Mouse (Mus musculus) intestine, embryonic 14.5 days (tissue): ENCODE measurements around the gene Zfp451. TPM values are rescaled to one million over a fixed set of nuclear protein-coding genes. Genes with fewer than 3 reads are reported as not detected.

Experiments
- ATAC-seq: fragments of 200-750 bp; cut with Nextera tagmentation; replicated peaks from 2 replicates; pipeline ENCODE4 v1.8.0; 2017; ENCODE audit warnings: low read depth, moderate number of reproducible peaks, moderate TSS enrichment, moderate library complexity; ENCODE audit not compliant: low FRiP score, low TSS enrichment
- DNase-seq: peaks from one replicate; pipeline ENCODE4 v3.0.0-alpha.2; 2018; ENCODE audit warnings: low spot score
- H3K27ac ChIP-seq: fragments of 300-500 bp; sonication (generic); 2 replicates; pipeline ENCODE4 v1.5.1; 2014; ENCODE audit warnings: low read depth, mild to moderate bottlenecking, control low read depth
- H3K27me3 ChIP-seq: fragments of 300-500 bp; sonication (generic); replicated peaks from 2 replicates; pipeline ENCODE4 v1.6.1; 2014; ENCODE audit warnings: low read length, control low read depth; ENCODE audit not compliant: control insufficient read depth, insufficient read depth
- H3K36me3 ChIP-seq: fragments of 300-500 bp; sonication (generic); 2 replicates; pipeline ENCODE4 v1.6.1; 2014; ENCODE audit warnings: low read length, control low read depth; ENCODE audit not compliant: control insufficient read depth, insufficient read depth
- H3K4me1 ChIP-seq: fragments of 300-500 bp; sonication (generic); replicated peaks from 2 replicates; pipeline ENCODE4 v1.6.1; 2014; ENCODE audit warnings: low read length, control low read depth, mixed read lengths; ENCODE audit not compliant: control insufficient read depth, insufficient read depth
- H3K4me2 ChIP-seq: fragments of 300-500 bp; sonication (generic); 2 replicates; pipeline ENCODE4 v1.6.1; 2014; ENCODE audit warnings: low read length
- H3K4me3 ChIP-seq: fragments of 300-500 bp; sonication (generic); 2 replicates; pipeline ENCODE4 v1.5.1; 2014; ENCODE audit warnings: low read depth, low read length, control low read depth, mixed read lengths
- H3K9ac ChIP-seq: fragments of 300-500 bp; sonication (generic); 2 replicates; pipeline ENCODE4 v1.6.1; 2014; ENCODE audit warnings: mild to moderate bottlenecking, low read length
- H3K9me3 ChIP-seq: fragments of 300-500 bp; sonication (generic); 2 replicates; pipeline ENCODE4 v1.6.1; 2016; ENCODE audit warnings: low read length, control low read depth; ENCODE audit not compliant: control insufficient read depth
- WGBS: fragments of 180-500 bp; shearing (Covaris S2); extraction: QIAGEN DNeasy Blood & Tissue Kit; methylation state at CpG from one replicate; pipeline ENCODE4 v1.1.7; 2014; 5-methylcytosine and 5-hydroxymethylcytosine counted together
- polyA plus RNA-seq: library from polyadenylated mRNA; unstranded; fragments of >200 nt; fragmentation: Nextera tagmentation; extraction: Ambion mirVana; gene quantifications from 2 replicates; pipeline ENCODE4 v1.2.1, GENCODE M21; 2014

Gene Zfp451
- polyA plus RNA-seq, 1 experiment from 2014 or later: 26.4 TPM

GRCm38 (mm10) chr1:33788493-33788892 lies 25.9 kb downstream of the Zfp451 start:
- 51% methylated on average over 3 of the region's 3 CpGs for WGBS
- ATAC-seq: no peak
- H3K27me3 ChIP-seq: no peaks in the 10 kb centered on the region
- no peak for DNase-seq
- H3K36me3 ChIP-seq: peaks cover 6% of the 10 kb centered on the region
- H3K9me3 ChIP-seq: no peaks in the 10 kb centered on the region
- no peak overlapping the region for H3K9ac ChIP-seq
- no peak overlapping the region for H3K4me2 ChIP-seq
- H3K4me3 ChIP-seq: no peak overlapping the region
- H3K27ac ChIP-seq: no peak overlapping the region
- H3K4me1 ChIP-seq: no peaks in the 10 kb centered on the region

GRCm38 (mm10) chr1:33788072-33788471 lies 26.3 kb downstream of the Zfp451 start:
- H3K9ac ChIP-seq: no peak overlapping the region
- 69% methylated on average over 5 of the region's 5 CpGs for WGBS

GRCm38 (mm10) chr1:33784561-33784960 lies 29.8 kb downstream of the Zfp451 start:
- 95% methylated on average over 5 of the region's 5 CpGs for WGBS
- ATAC-seq (no peak), DNase-seq (no peak)
- Histone ChIP-seq H3K36me3 (peaks cover 26% of the 10 kb centered on the region), H3K9me3 (no peaks in the 10 kb centered on the region), H3K4me2 (no peak overlapping the region), H3K9ac (no peak overlapping the region), H3K27ac (no peak overlapping the region), H3K4me1 (no peaks in the 10 kb centered on the region), H3K4me3 (no peak overlapping the region), H3K27me3 (no peaks in the 10 kb centered on the region)

More at GRCm38 (mm10) chr1:33788072-33788471, 26.3 kb downstream of the Zfp451 start:
- Histone ChIP-seq H3K36me3 (peaks cover 10% of the 10 kb centered on the region), H3K4me1 (no peaks in the 10 kb centered on the region), H3K9me3 (no peaks in the 10 kb centered on the region), H3K4me2 (no peak overlapping the region), H3K27ac (no peak overlapping the region), H3K27me3 (no peaks in the 10 kb centered on the region), H3K4me3 (no peak overlapping the region)
- DNase-seq (no peak), ATAC-seq (no peak)

- 83% methylated on average over 14 of the region's 14 CpGs for WGBS
- H3K9ac ChIP-seq: no peak overlapping the region
- DNase-seq (no peak), ATAC-seq (no peak)
- H3K9me3 ChIP-seq: no peaks in the 10 kb centered on the region
- peaks cover 62% of the 10 kb centered on the region for H3K36me3 ChIP-seq
- H3K27ac ChIP-seq: no peak overlapping the region
- no peaks in the 10 kb centered on the region for H3K27me3 ChIP-seq
- H3K4me1 ChIP-seq: no peaks in the 10 kb centered on the region
- no peak overlapping the region for H3K4me2 ChIP-seq
- H3K4me3 ChIP-seq: no peak overlapping the region
Measured at GRCm38 (mm10) chr1:33776175-33776611, 38.2 kb downstream of the Zfp451 start.

- Histone ChIP-seq H3K4me1 (no peaks in the 10 kb centered on the region), H3K36me3 (peaks cover 83% of the 10 kb centered on the region), H3K9me3 (no peaks in the 10 kb centered on the region), H3K9ac (no peak overlapping the region), H3K27me3 (no peaks in the 10 kb centered on the region), H3K4me3 (no peak overlapping the region), H3K4me2 (no peak overlapping the region), H3K27ac (no peak overlapping the region)
- DNase-seq (no peak), ATAC-seq (no peak)
- WGBS: 91% methylated on average over 9 of the region's 9 CpGs
Measured at GRCm38 (mm10) chr1:33772106-33772505, 42.3 kb downstream of the Zfp451 start.

GRCm38 (mm10) chr1:33771621-33772020 lies 42.8 kb downstream of the Zfp451 start:
- Histone ChIP-seq H3K27ac (no peak overlapping the region), H3K36me3 (peaks cover 80% of the 10 kb centered on the region), H3K4me2 (no peak overlapping the region), H3K4me1 (no peaks in the 10 kb centered on the region), H3K27me3 (no peaks in the 10 kb centered on the region), H3K4me3 (no peak overlapping the region), H3K9ac (no peak overlapping the region), H3K9me3 (no peaks in the 10 kb centered on the region)
- no peak for ATAC-seq
- DNase-seq: no peak
- 93% methylated on average over 10 of the region's 10 CpGs for WGBS

- H3K27me3 ChIP-seq: no peaks in the 10 kb centered on the region
- H3K36me3 ChIP-seq: peaks cover 79% of the 10 kb centered on the region
- no peak overlapping the region for H3K4me2 ChIP-seq
- no peak overlapping the region for H3K27ac ChIP-seq
- ATAC-seq (no peak), DNase-seq (no peak)
- no peak overlapping the region for H3K4me3 ChIP-seq
- no peaks in the 10 kb centered on the region for H3K9me3 ChIP-seq
- H3K4me1 ChIP-seq: no peaks in the 10 kb centered on the region
- H3K9ac ChIP-seq: no peak overlapping the region
Measured at GRCm38 (mm10) chr1:33768827-33769226, 45.6 kb downstream of the Zfp451 start.

- Histone ChIP-seq H3K27me3 (no peaks in the 10 kb centered on the region), H3K9ac (no peak overlapping the region), H3K4me3 (no peak overlapping the region), H3K36me3 (peaks cover 80% of the 10 kb centered on the region), H3K4me2 (no peak overlapping the region), H3K9me3 (no peaks in the 10 kb centered on the region), H3K27ac (no peak overlapping the region), H3K4me1 (no peaks in the 10 kb centered on the region)
- ATAC-seq: no peak
- DNase-seq: no peak
- WGBS: 81% methylated on average over 1 of the region's 1 CpGs
Measured at GRCm38 (mm10) chr1:33768091-33768787, 46.2 kb downstream of the Zfp451 start.
